Comparison of ENCODE assay signal across 9 mouse cellular contexts in genomic region chr15:10901075-10901474, GRCm38 (mm10). TPM values are rescaled to one million over a fixed set of nuclear protein-coding genes. Genes with fewer than 3 reads are reported as not detected.
DNase-seq lines count a peak whose midpoint lies in the region; ATAC-seq and TF ChIP-seq lines count a peak whose summit lies in the region.
"Had no signal": no experiment of that assay in that cellular context is flagged by ENCODE, and none has a peak within 500 bp of the region (broad histone marks: within the 10 kb centered on the region; RNA-seq: fewer than 3 reads in every experiment).

No protein-coding gene starts in this region.

- no peaks in the 10 kb centered on the region for H3K9me3 ChIP-seq in liver, embryonic 11.5 days (ENCODE audit: control insufficient read depth, low read length)
- H3K9me3 ChIP-seq in stomach, postnatal 0 days (ENCODE audit: control insufficient read depth, low read length): no peaks in the 10 kb centered on the region

- no peaks in the 10 kb centered on the region for H3K36me3 ChIP-seq in liver, adult 2 months (ENCODE audit: control insufficient read depth, insufficient read depth, low read length)
- H3K36me3 ChIP-seq in liver, embryonic 11.5 days (ENCODE audit: control insufficient read depth, insufficient read depth, low read length): no peaks in the 10 kb centered on the region
- H3K36me3 ChIP-seq in stomach, postnatal 0 days (ENCODE audit: control insufficient read depth, insufficient read depth, low read length): no peaks in the 10 kb centered on the region

- H3K79me2 ChIP-seq in liver, adult 2 months (ENCODE audit: control insufficient read depth, insufficient read depth, low read length): no peaks in the 10 kb centered on the region

- no peak for TF ChIP-seq EP300 in stomach, postnatal 0 days (optimal IDR thresholded peaks at IDR 0.05)

- peak; percentile 42 for TF ChIP-seq CTCF in liver, adult 2 months (IDR thresholded peaks at IDR 0.05; ENCODE audit: low read depth, low read length)
- TF ChIP-seq CTCF in stomach, postnatal 0 days (IDR thresholded peaks at IDR 0.05; ENCODE audit: low read depth): peak; percentile 81

- ATAC-seq in liver, embryonic 11.5 days (replicated peaks; ENCODE audit: low FRiP score): no peak
- no peak for ATAC-seq in stomach, postnatal 0 days (ENCODE audit: low FRiP score, low TSS enrichment)

- peaks cover 8% of the 10 kb centered on the region; the same call in 1 of the 2 replicates for H3K4me1 ChIP-seq in liver, adult 2 months (ENCODE audit: control insufficient read depth, insufficient read depth, low read length)
- H3K4me1 ChIP-seq in liver, embryonic 11.5 days (replicated peaks; ENCODE audit: control insufficient read depth, insufficient read depth, low read length): no peaks in the 10 kb centered on the region
- no peaks in the 10 kb centered on the region for H3K4me1 ChIP-seq in stomach, postnatal 0 days (replicated peaks; ENCODE audit: control insufficient read depth, insufficient read depth)

- TF ChIP-seq POLR2A in liver, adult 2 months (IDR thresholded peaks at IDR 0.05; ENCODE audit: extremely low read depth, insufficient read depth, low read length): no peak

- no peak overlapping the region for H3K9ac ChIP-seq in liver, adult 2 months (ENCODE audit: low read depth, low read length)
- no peak overlapping the region for H3K9ac ChIP-seq in liver, embryonic 11.5 days (ENCODE audit: low read depth, low read length)
- no peak overlapping the region for H3K9ac ChIP-seq in stomach, postnatal 0 days (ENCODE audit: low read length)

- H3K27ac ChIP-seq in liver, adult 2 months (replicated peaks; ENCODE audit: insufficient read depth, low read depth, low read length): peak overlapping the region; percentile 74; the same call in 1 of the 2 replicates
- no peak overlapping the region for H3K27ac ChIP-seq in liver, embryonic 11.5 days (ENCODE audit: low read depth, low read length)
- H3K27ac ChIP-seq in stomach, postnatal 0 days (replicated peaks): no peak overlapping the region

- WGBS in liver, adult 2 months: 13% methylated on average over 3 of the region's 3 CpGs
- WGBS in liver, embryonic 11.5 days: 42% methylated on average over 3 of the region's 3 CpGs
- 31% methylated on average over 3 of the region's 3 CpGs for WGBS in stomach, postnatal 0 days

- peak; percentile 36 to 75 for DNase-seq in adrenal gland, adult (ENCODE audit: inconsistent age in 2 of 2, low spot score in 1 of 2)
- no peak for DNase-seq in adrenal gland, adult 8-10 months
- DNase-seq in liver, adult 2 months (ENCODE audit: extremely low read depth, low read depth, low spot score): peak; percentile 76
- DNase-seq in liver, embryonic 11.5 days (ENCODE audit: low spot score): no peak
- peak; percentile 8 for DNase-seq in c-Kit-positive CD71-negative TER-119-negative erythroid progenitor cells, embryonic 14.5 days (ENCODE audit: low read depth)
- DNase-seq in kidney, postnatal 25 days: peak; percentile 49 to 78
- peak; percentile 36 for DNase-seq in stomach, postnatal 0 days (ENCODE audit: low spot score)
- no peak for DNase-seq in thymus, postnatal 14 days

- H3K4me3 ChIP-seq in liver, adult 2 months (ENCODE audit: insufficient read depth, low read depth, low read length): no peak overlapping the region
- H3K4me3 ChIP-seq in liver, embryonic 11.5 days (ENCODE audit: low read depth, low read length): no peak overlapping the region
- no peak overlapping the region for H3K4me3 ChIP-seq in stomach, postnatal 0 days (ENCODE audit: low read depth, low read length)
- H3K4me3 ChIP-seq: erythroblast, embryonic 14.5 days had no signal

- no peaks in the 10 kb centered on the region for H3K27me3 ChIP-seq in liver, adult 2 months (ENCODE audit: control insufficient read depth, insufficient read depth, low read length)
- no peaks in the 10 kb centered on the region for H3K27me3 ChIP-seq in liver, embryonic 11.5 days (replicated peaks; ENCODE audit: control insufficient read depth, insufficient read depth, low read length)
- no peaks in the 10 kb centered on the region for H3K27me3 ChIP-seq in stomach, postnatal 0 days (ENCODE audit: control insufficient read depth, insufficient read depth, low read length)

- H3K4me2 ChIP-seq in liver, embryonic 11.5 days: no peak overlapping the region
- no peak overlapping the region for H3K4me2 ChIP-seq in stomach, postnatal 0 days (replicated peaks; ENCODE audit: low read depth)

RNA-seq across cellular contexts. Expression of gene C1qtnf3, which starts 51.1 kb away (rescaled TPM):
- total RNA-seq in adrenal gland, adult 8-10 months (2022): 1 to 10 TPM in 2 of 4 experiments, under 1 TPM in 2; 0.28 to 1.2 (median 0.84) TPM
- total RNA-seq in liver, adult 2 months (2014; rRNA removed): 0.13 TPM in 1 of 2 replicates, not detected in the other
- 0.05 TPM in 2 replicates for polyA plus RNA-seq in liver, adult 2 months (2012; rRNA removed)
- polyA plus RNA-seq in liver, embryonic 11.5 days (2014; fragmentation: Nextera tagmentation; extraction: Ambion mirVana): 0.69 and 0.96 TPM in 2 replicates
- polyA plus RNA-seq in stomach, postnatal 0 days (2015; fragmentation: Nextera tagmentation; extraction: Ambion mirVana): 16.8 and 22.2 TPM in 2 replicates
- polyA plus RNA-seq: erythroblast, embryonic 14.5 days had no signal

Comparison
In these comparisons a context has a peak if more than half of its experiments do, and no peak if none do; other contexts are left out.
1. DNase-seq: peak in adrenal gland, adult (2 of 2), liver, adult 2 months (single experiment), c-Kit-positive CD71-negative TER-119-negative erythroid progenitor cells, embryonic 14.5 days (single experiment), kidney, postnatal 25 days (2 of 2) and stomach, postnatal 0 days (single experiment); none in adrenal gland, adult 8-10 months (single experiment), liver, embryonic 11.5 days (single experiment) and thymus, postnatal 14 days (single experiment).